Mouse (Mus musculus): ENCODE measurements around the gene Notch2.

Notch2 gene

GRCm38 (mm10) chr3:98013401-98014281 is at the start of gene Notch2:
Gene Notch2, plus strand, starts transcription at chr3:98013527.
- DNase-seq (ENCODE audit: low spot score) = peak; percentile 95

GRCm38 (mm10) chr3:97964878-97965353 is 48.4 kb upstream of the Notch2 start:
- DNase-seq (ENCODE audit: low spot score) = no peak

GRCm38 (mm10) chr3:97967627-97968026 is 45.7 kb upstream of the Notch2 start:
- no peak for DNase-seq (ENCODE audit: low spot score)

- DNase-seq (ENCODE audit: low spot score) = no peak
Measured at GRCm38 (mm10) chr3:97968191-97968590, 45.1 kb upstream of the Notch2 start.

GRCm38 (mm10) chr3:97969019-97969418 is 44.3 kb upstream of the Notch2 start:
- DNase-seq (ENCODE audit: low spot score) = no peak

GRCm38 (mm10) chr3:97971117-97971516 is 42.2 kb upstream of the Notch2 start:
- no peak for DNase-seq (ENCODE audit: low spot score)

- no peak for DNase-seq (ENCODE audit: low spot score)
Measured at GRCm38 (mm10) chr3:97972200-97972599, 41.1 kb upstream of the Notch2 start.

GRCm38 (mm10) chr3:97972707-97973106 is 40.6 kb upstream of the Notch2 start:
- DNase-seq (ENCODE audit: low spot score) = no peak

- DNase-seq (ENCODE audit: low spot score) = no peak
Measured at GRCm38 (mm10) chr3:97973306-97973705, 40.0 kb upstream of the Notch2 start.

- DNase-seq (ENCODE audit: low spot score) = no peak
Measured at GRCm38 (mm10) chr3:97974197-97974770, 39.0 kb upstream of the Notch2 start.

- no peak for DNase-seq (ENCODE audit: low spot score)
Measured at GRCm38 (mm10) chr3:97976706-97977105, 36.6 kb upstream of the Notch2 start.

- no peak for DNase-seq (ENCODE audit: low spot score)
Measured at GRCm38 (mm10) chr3:97978710-97979109, 34.6 kb upstream of the Notch2 start.

GRCm38 (mm10) chr3:97980683-97981327 is 32.5 kb upstream of the Notch2 start:
- DNase-seq (ENCODE audit: low spot score) = no peak

GRCm38 (mm10) chr3:97981376-97981906 is 31.9 kb upstream of the Notch2 start:
- DNase-seq (ENCODE audit: low spot score) = no peak

GRCm38 (mm10) chr3:97984870-97985506 is 28.3 kb upstream of the Notch2 start:
- DNase-seq (ENCODE audit: low spot score) = no peak

GRCm38 (mm10) chr3:97985691-97986090 is 27.6 kb upstream of the Notch2 start:
- DNase-seq (ENCODE audit: low spot score) = no peak

- no peak for DNase-seq (ENCODE audit: low spot score)
Measured at GRCm38 (mm10) chr3:97987153-97987552, 26.2 kb upstream of the Notch2 start.

GRCm38 (mm10) chr3:97988756-97989155 is 24.6 kb upstream of the Notch2 start:
- DNase-seq (ENCODE audit: low spot score) = no peak

GRCm38 (mm10) chr3:97990576-97990975 is 22.8 kb upstream of the Notch2 start:
- no peak for DNase-seq (ENCODE audit: low spot score)

GRCm38 (mm10) chr3:97992289-97992688 is 21.0 kb upstream of the Notch2 start:
- no peak for DNase-seq (ENCODE audit: low spot score)

GRCm38 (mm10) chr3:97993196-97993595 is 20.1 kb upstream of the Notch2 start:
- no peak for DNase-seq (ENCODE audit: low spot score)

- no peak for DNase-seq (ENCODE audit: low spot score)
Measured at GRCm38 (mm10) chr3:97993920-97994545, 19.3 kb upstream of the Notch2 start.
